Mouse (Mus musculus) embryo, embryonic 9.5 days (tissue): ENCODE results near the gene Lpin3.

ENCODE experiments used
- DNase-seq: peaks from one replicate; pipeline ENCODE4 v3.0.0-alpha.2; 2017; ENCODE audit errors: extremely low spot score

Gene Lpin3

DNA sequence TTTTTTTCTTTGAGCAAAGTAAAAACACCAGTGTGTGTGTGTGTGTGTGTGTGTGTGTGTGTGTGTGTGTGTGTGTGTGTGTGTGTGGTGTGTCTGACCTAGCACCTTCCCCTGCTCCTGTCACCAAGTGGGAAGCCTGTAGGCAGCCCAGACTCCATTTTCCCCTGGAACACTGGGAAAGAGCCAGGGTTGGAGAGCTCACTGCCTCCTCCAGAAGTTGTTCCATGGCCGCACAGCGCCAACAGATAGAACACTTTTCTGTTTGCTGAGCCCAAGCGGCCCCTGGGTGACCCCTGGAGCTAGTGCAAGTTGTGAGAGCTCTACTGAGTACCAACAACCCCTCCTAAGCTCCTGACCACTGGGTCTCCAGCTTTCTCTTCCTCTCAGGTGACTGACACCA, 52.5 kb downstream of the Lpin3 start:
- no peak for DNase-seq

DNA sequence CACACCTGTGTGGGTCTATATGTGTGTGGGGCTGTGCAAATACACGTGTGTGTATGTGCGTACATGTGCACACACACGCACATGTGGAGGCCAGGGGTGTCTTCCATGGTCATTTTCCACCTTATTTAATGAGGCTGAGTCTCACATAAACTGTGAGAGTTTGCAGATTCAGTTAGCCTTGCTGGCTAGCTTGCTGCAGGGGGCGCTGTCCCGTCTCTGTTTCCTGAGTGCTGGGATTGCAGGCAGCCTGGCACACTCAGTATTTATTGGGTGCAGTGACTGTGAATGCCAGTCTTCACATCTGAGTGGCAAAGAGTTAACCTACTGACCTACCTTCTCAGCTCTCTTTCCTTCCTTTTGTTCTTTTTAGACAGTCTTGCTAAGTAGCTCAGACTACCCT, 53.4 kb downstream of the Lpin3 start:
- DNase-seq, result no peak

DNA sequence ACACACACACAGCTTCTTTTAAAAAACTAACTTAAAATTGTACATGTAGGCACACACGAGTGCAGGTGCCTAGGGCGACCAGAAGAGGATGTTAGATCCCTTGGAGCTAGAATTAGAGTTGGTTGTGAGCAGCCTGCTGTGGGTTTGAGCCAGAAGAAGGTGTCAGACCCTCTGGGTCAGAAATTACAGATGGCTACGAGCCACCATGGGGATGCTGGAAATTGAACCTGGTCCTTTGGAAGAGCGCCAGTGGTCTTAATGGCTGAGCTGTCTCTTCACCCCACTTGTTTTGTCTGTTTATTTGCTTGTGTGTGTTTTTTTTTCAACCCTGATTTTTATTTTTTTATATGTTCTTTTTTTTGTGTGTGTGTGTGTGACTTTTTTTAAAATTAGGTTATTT, 54.0 kb downstream of the Lpin3 start:
- no peak for DNase-seq

DNA sequence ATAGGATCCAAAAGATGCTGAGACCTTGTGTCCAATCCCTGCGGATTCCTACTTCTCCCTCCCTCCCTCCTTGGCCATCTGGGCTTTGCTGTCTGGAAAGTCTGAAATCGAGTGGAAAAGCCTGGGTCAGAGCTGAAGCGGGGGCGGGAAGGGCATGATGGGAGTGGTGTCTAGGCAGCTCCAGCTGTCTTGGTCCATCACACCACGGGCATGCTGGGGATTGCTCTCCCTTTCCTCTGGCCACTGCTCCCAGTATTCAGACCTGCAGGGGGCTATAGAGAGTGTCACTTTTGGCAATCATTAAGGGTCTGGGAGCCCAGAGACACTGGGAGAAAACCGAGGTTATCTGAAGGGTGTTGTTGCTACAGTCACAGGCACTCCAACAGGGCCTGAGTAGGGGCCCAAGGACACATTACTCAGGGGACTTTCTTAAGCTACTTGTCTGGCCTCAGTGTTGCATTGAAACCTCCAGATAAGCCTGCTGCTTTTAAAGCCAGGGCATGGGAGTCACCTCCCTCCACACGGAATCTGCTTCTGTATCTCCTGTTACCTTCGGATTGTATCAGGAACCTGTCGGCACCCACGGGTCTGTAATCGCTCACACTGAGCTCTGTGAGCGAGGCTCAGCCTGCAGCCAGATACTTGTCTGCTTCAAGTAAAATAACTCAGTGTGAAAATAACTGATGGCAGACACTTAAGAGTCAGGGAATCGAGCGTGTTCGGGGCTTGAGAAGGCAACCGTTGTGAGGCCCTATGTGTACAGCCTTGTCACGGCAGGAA, 60.6 kb downstream of the Lpin3 start:
- DNase-seq, result no peak

DNA sequence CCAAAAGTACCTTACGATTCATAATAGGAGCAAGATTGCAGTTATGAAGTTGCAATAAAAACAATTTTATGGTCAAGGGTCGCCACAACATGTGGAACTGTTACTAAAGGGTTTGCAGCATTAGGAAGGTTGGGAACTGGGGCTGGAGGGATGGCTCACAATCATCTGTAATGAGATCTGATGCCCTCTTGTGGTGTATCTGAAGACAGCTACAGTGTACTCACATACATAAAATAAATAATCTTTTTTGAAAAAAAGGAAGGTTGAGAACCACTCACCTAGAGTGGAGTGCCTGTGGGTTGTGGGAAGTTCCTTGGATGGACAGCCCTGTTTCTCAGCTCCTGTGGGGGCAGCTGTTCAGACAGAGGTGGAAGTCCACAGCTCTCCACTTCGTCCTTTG, 62.0 kb downstream of the Lpin3 start:
- no peak for DNase-seq

DNA sequence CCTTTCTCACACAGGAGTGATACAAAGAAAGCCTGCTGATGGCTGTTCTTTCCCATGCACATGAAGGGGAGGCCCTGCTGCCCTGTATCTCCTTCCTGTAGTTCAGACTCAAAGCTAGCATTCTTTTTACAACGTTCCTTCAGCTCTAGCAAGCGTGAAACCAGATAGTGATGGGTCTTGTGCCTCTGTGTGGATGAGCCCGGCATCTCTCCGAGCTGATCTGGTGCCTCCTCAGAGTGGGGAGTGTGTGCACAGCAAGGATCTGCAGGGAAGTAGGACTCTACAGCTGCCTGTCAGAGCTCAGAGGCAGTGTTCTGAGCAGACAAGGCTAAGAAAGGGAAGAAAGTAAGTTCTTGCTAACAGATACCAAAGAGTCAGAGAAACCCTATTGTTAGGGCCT, 71.1 kb downstream of the Lpin3 start:
- no peak for DNase-seq

DNA sequence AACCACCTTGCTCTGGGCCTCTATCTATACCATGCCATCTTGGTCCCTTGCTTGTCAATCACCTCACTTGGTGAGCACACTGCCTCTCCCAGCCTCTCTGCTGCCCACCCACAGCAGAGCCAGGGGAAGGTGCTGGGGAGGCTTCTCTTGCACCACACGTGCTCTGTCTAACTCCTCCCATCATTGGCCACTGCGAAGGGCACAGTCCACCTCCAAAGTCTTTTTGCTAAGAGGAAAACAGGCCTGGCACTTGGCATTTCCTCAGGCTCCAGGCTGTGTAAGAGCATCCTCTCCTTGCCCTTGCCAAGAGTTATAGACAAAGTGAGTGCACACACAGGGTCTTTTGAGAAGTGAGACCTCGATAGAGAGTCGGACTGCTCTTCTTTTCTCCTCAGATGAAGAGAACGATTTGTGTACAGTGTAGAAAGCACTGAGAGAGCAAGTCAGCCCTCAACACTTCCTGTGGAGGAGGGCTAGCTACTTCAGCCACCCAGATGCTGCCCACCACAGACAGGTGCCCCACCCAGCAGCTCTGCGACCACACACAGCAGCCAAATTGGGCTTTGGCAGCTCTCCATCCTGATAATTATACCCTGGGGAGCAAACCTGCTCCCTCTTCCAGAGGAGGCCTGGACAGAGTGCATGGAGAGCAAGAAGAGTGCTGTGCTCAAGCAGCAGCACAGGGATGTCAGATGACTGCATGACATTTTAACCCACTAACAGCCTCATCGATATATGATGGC, 72.8 kb downstream of the Lpin3 start:
- no peak for DNase-seq

DNA sequence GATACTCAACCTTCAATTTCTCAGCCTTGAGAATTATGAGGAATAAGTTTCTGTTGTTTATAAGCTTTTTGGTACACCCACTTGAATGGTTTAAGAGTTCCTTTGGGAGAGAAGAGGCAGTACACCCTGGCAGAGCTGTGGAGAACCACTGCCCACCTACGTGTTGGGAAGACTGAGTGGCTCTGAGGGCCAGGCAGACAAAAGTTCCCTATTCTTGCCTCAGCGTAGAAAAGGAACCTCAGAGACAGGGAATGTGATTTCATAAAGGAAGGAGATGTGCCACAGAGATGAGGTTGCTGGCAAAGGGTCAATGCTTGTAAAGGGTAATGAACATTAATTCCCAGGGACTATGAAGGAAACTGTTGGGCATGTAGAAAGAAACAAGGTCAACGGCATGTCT, 74.1 kb downstream of the Lpin3 start:
- DNase-seq, result no peak

DNA sequence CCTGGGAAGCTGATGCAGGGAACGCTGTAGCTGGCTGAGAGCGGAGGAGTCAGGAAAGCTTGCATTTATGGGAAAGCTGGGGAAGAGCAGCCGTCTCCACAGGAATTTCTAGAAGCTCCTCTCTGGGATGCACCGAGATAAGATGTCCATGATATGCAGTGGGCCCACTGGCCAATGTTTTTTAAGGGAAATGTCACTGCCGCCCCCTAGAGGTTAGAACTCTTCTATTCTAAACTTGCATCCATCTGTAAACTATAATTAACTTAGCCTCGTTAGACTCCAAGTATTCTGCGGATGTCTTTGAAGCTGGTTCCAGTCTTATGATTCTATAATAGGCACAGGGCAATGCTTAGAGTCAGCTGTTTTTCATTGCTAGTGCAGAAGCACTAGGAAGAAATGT, 74.9 kb downstream of the Lpin3 start:
- no peak for DNase-seq
